Mouse (Mus musculus) neutrophil, adult 83 days (primary cell): ENCODE results near the gene Gm2115. TPM values are rescaled to one million over a fixed set of nuclear protein-coding genes. Genes with fewer than 3 reads are reported as not detected.

ENCODE experiments used
- total RNA-seq, 2 experiments: library from RNA; stranded (reverse); gene quantifications; one replicate each; pipeline ENCODE4 v1.2.4; 2023

Gene Gm2115
- total RNA-seq = not detected

GRCm38 (mm10) chr7:84528796-84529533 lies at the start of gene Gm2115:
TSS of gene Gm2115 (plus strand) at chr7:84528954.

DNA sequence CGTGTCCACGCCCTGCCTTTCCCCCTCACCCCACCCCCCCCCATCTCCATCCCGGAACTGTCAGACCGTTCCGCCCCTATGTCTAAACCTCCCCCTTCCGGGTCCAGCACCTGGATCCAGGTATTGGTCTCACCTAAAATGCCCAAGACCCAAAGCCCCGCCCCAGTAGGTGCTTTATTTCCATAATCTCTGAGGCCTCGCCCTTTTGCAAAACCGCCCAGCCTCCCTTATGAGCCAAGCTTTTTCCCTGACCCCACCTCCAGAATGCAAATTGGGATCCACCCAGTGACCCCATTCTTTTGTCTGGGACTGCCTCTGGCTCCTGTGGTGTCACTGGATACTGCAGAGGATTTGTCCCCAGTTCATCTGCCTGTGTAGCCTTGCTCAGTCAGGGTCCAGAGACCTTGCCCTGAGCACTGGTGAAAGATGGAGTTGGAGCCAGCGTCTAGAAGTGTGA lies 77.6 kb downstream of the Gm2115 start, which contains the start of gene Fah:
Gene Fah, minus strand, starts transcription at position 430 of the 457 bp plus-strand sequence.

Other genes starting within 250 kb of the Gm2115 start
- not detected for gene Arnt2, start 118.8 kb upstream of the Gm2115 start, total RNA-seq
- gene Fah, start 77.8 kb downstream of the Gm2115 start, total RNA-seq = 1 to 10 TPM; 2.4 to 3.6 TPM
- gene Zfand6, start 161.0 kb downstream of the Gm2115 start, total RNA-seq = 10 to 100 TPM; 71.8 to 79.6 TPM